Mouse (Mus musculus): Measurements from ENCODE around the gene Olfr896-ps1. TPM values are rescaled to one million over a fixed set of nuclear protein-coding genes. Genes with fewer than 3 reads are reported as not detected.

Olfr896-ps1 gene
- polyA plus RNA-seq (2012; ENCODE audit: insufficient read depth, insufficient read length, low replicate concordance, missing spikeins) = not detected in 2 replicates

- 90% methylated on average over 1 of the region's 1 CpGs for WGBS
- Histone ChIP-seq H3K4me3 (ENCODE audit: insufficient read depth, low read depth, low read length) (no peak within 1 kb of the TSS), H3K4me1 (ENCODE audit: control insufficient read depth, insufficient read depth, low read length) (no peaks in the 10 kb centered on the region), H3K27ac (ENCODE audit: insufficient read depth, low read depth, low read length) (no peak within 1 kb of the TSS)
- TF ChIP-seq CTCF (IDR thresholded peaks at IDR 0.05; ENCODE audit: insufficient read depth, low read depth, low read length) (no peak), POLR2A (IDR thresholded peaks at IDR 0.05; ENCODE audit: insufficient read depth, low read depth, low read length) (no peak)
Observed at GRCm38 (mm10) chr9:38290807-38291206, at the start of gene Olfr896-ps1. TSS of gene Olfr896-ps1 (plus strand) at chr9:38291107.

GRCm38 (mm10) chr9:38252474-38252873, 38.4 kb upstream of the Olfr896-ps1 start, which contains the start of gene Olfr143:
TSS of gene Olfr143 (plus strand) at chr9:38252774.
- Histone ChIP-seq H3K4me1 (ENCODE audit: control insufficient read depth, insufficient read depth, low read length) (no peaks in the 10 kb centered on the region), H3K4me3 (ENCODE audit: insufficient read depth, low read depth, low read length) (no peak within 1 kb of the TSS), H3K27ac (ENCODE audit: insufficient read depth, low read depth, low read length) (no peak within 1 kb of the TSS)
- no peak for TF ChIP-seq POLR2A (IDR thresholded peaks at IDR 0.05; ENCODE audit: insufficient read depth, low read depth, low read length)
- TF ChIP-seq CTCF (IDR thresholded peaks at IDR 0.05; ENCODE audit: insufficient read depth, low read depth, low read length) = no peak

DNA sequence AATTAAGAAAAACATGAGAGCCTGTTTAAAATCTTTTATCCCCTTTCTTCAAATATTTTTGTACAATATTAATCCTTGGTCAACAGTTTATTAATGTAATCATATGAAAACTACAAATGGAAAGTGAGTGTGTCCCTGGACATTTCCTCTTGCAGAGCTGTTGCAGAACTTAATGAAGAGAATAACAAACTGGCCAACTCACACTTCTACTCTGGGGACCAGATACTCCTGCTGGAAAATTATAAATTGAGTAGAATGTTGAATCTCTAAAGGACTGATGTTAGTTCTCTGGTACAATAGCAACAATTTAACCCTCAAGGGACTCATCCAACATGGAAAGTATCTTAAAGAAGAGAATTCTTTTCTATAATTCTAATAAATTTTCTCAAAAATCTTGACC, 23.4 kb upstream of the Olfr896-ps1 start, which contains the start of gene Olfr895:
Gene Olfr895 (plus strand): TSS at position 301 of the 400 bp plus-strand sequence.
- Histone ChIP-seq H3K4me1 (ENCODE audit: control insufficient read depth, insufficient read depth, low read length) (no peaks in the 10 kb centered on the region), H3K4me3 (ENCODE audit: insufficient read depth, low read depth, low read length) (no peak within 1 kb of the TSS), H3K27ac (ENCODE audit: insufficient read depth, low read depth, low read length) (no peak within 1 kb of the TSS)
- no peak for TF ChIP-seq POLR2A (IDR thresholded peaks at IDR 0.05; ENCODE audit: insufficient read depth, low read depth, low read length)
- no peak for TF ChIP-seq CTCF (IDR thresholded peaks at IDR 0.05; ENCODE audit: insufficient read depth, low read depth, low read length)

DNA sequence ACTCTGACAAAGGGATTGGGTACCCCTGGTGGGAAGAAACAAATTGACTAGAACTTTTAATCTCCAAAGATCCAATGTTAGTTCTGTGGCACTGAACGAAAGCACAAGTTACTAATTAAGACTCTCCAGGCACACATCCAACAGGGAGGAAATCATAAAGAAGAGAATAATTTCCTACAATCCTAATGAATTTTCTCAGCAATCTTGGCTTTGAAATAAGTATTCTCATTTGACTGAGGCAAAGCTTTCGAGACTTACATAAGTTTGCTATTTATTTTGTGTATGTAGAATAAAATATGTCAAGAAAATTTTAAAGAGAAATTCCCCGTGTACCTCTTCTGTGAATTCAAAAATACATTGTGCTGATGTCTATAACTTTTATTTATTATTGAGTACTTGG, 37.9 kb downstream of the Olfr896-ps1 start, which contains the start of gene Olfr25:
Gene Olfr25 (plus strand): TSS at position 301 of the 400 bp plus-strand sequence.
- H3K4me3 ChIP-seq (ENCODE audit: insufficient read depth, low read depth, low read length) = no peak within 1 kb of the TSS
- H3K27ac ChIP-seq (ENCODE audit: insufficient read depth, low read depth, low read length) = no peak within 1 kb of the TSS
- no peaks in the 10 kb centered on the region for H3K4me1 ChIP-seq (ENCODE audit: control insufficient read depth, insufficient read depth, low read length)
- WGBS = 45% methylated on average over 3 of the region's 3 CpGs
- TF ChIP-seq CTCF (IDR thresholded peaks at IDR 0.05; ENCODE audit: insufficient read depth, low read depth, low read length) (no peak), POLR2A (IDR thresholded peaks at IDR 0.05; ENCODE audit: insufficient read depth, low read depth, low read length) (no peak)

Other genes with a start within 250 kb of the Olfr896-ps1 start
- not detected in 2 replicates for gene Olfr884, start 244.6 kb upstream of the Olfr896-ps1 start, polyA plus RNA-seq (2012; ENCODE audit: insufficient read depth, insufficient read length, low replicate concordance, missing spikeins)
- not detected in 2 replicates for gene Olfr885, start 229.8 kb upstream of the Olfr896-ps1 start, polyA plus RNA-seq (2012; ENCODE audit: insufficient read depth, insufficient read length, low replicate concordance, missing spikeins)
- gene Olfr887, start 207.0 kb upstream of the Olfr896-ps1 start, polyA plus RNA-seq (2012; ENCODE audit: insufficient read depth, insufficient read length, low replicate concordance, missing spikeins) = not detected in 2 replicates
- not detected in 2 replicates for gene Olfr888, start 183.0 kb upstream of the Olfr896-ps1 start, polyA plus RNA-seq (2012; ENCODE audit: insufficient read depth, insufficient read length, low replicate concordance, missing spikeins)
- gene Olfr889, start 175.9 kb upstream of the Olfr896-ps1 start, polyA plus RNA-seq (2012; ENCODE audit: insufficient read depth, insufficient read length, low replicate concordance, missing spikeins) = not detected in 2 replicates
- not detected in 2 replicates for gene Olfr890, start 148.6 kb upstream of the Olfr896-ps1 start, polyA plus RNA-seq (2012; ENCODE audit: insufficient read depth, insufficient read length, low replicate concordance, missing spikeins)
- gene Olfr891, start 110.3 kb upstream of the Olfr896-ps1 start, polyA plus RNA-seq (2012; ENCODE audit: insufficient read depth, insufficient read length, low replicate concordance, missing spikeins) = not detected in 2 replicates
- gene Olfr893, start 82.7 kb upstream of the Olfr896-ps1 start, polyA plus RNA-seq (2012; ENCODE audit: insufficient read depth, insufficient read length, low replicate concordance, missing spikeins) = not detected in 2 replicates
- not detected in 2 replicates for gene Olfr894, start 73.1 kb upstream of the Olfr896-ps1 start, polyA plus RNA-seq (2012; ENCODE audit: insufficient read depth, insufficient read length, low replicate concordance, missing spikeins)
- gene Olfr143, start 38.3 kb upstream of the Olfr896-ps1 start, polyA plus RNA-seq (2012; ENCODE audit: insufficient read depth, insufficient read length, low replicate concordance, missing spikeins) = not detected in 2 replicates
- gene Olfr895, start 23.3 kb upstream of the Olfr896-ps1 start, polyA plus RNA-seq (2012; ENCODE audit: insufficient read depth, insufficient read length, low replicate concordance, missing spikeins) = not detected in 2 replicates
- gene Olfr25, start 38.0 kb downstream of the Olfr896-ps1 start, polyA plus RNA-seq (2012; ENCODE audit: insufficient read depth, insufficient read length, low replicate concordance, missing spikeins) = not detected in 2 replicates
- not detected in 2 replicates for gene Olfr898, start 57.3 kb downstream of the Olfr896-ps1 start, polyA plus RNA-seq (2012; ENCODE audit: insufficient read depth, insufficient read length, low replicate concordance, missing spikeins)
- gene Olfr250, start 75.8 kb downstream of the Olfr896-ps1 start, polyA plus RNA-seq (2012; ENCODE audit: insufficient read depth, insufficient read length, low replicate concordance, missing spikeins) = not detected in 2 replicates
- gene Olfr251, start 86.0 kb downstream of the Olfr896-ps1 start, polyA plus RNA-seq (2012; ENCODE audit: insufficient read depth, insufficient read length, low replicate concordance, missing spikeins) = not detected in 2 replicates
- gene Olfr147, start 110.6 kb downstream of the Olfr896-ps1 start, polyA plus RNA-seq (2012; ENCODE audit: insufficient read depth, insufficient read length, low replicate concordance, missing spikeins) = not detected in 2 replicates
- not detected in 2 replicates for gene Olfr901, start 138.3 kb downstream of the Olfr896-ps1 start, polyA plus RNA-seq (2012; ENCODE audit: insufficient read depth, insufficient read length, low replicate concordance, missing spikeins)
- gene Olfr902, start 156.5 kb downstream of the Olfr896-ps1 start, polyA plus RNA-seq (2012; ENCODE audit: insufficient read depth, insufficient read length, low replicate concordance, missing spikeins) = not detected in 2 replicates
- not detected in 2 replicates for gene Olfr904, start 172.0 kb downstream of the Olfr896-ps1 start, polyA plus RNA-seq (2012; ENCODE audit: insufficient read depth, insufficient read length, low replicate concordance, missing spikeins)
- not detected in 2 replicates for gene Olfr905, start 180.0 kb downstream of the Olfr896-ps1 start, polyA plus RNA-seq (2012; ENCODE audit: insufficient read depth, insufficient read length, low replicate concordance, missing spikeins)
- gene Olfr906, start 196.0 kb downstream of the Olfr896-ps1 start, polyA plus RNA-seq (2012; ENCODE audit: insufficient read depth, insufficient read length, low replicate concordance, missing spikeins) = not detected in 2 replicates
- gene Olfr907, start 204.7 kb downstream of the Olfr896-ps1 start, polyA plus RNA-seq (2012; ENCODE audit: insufficient read depth, insufficient read length, low replicate concordance, missing spikeins) = not detected in 2 replicates
- gene Olfr911-ps1, start 230.5 kb downstream of the Olfr896-ps1 start, polyA plus RNA-seq (2012; ENCODE audit: insufficient read depth, insufficient read length, low replicate concordance, missing spikeins) = not detected in 2 replicates
- not detected in 2 replicates for gene Olfr910, start 246.7 kb downstream of the Olfr896-ps1 start, polyA plus RNA-seq (2012; ENCODE audit: insufficient read depth, insufficient read length, low replicate concordance, missing spikeins)

Measured in olfactory bulb, adult 2 months (tissue).